Mouse (Mus musculus) small intestine, adult 2 months (tissue): Measurements from ENCODE around the gene Inpp5a.

Source experiments
- CTCF ChIP-seq: fragments of 200-500 bp; IDR thresholded peaks from 2 replicates; pipeline ENCODE4 v1.5.1; 2012; ENCODE audit warnings: low read depth, mild to moderate bottlenecking, control low read depth, inconsistent platforms, low read length, moderate library complexity, mixed read lengths; ENCODE audit not compliant: insufficient replicate concordance, insufficient read length; ENCODE audit errors: extremely low read depth
- POLR2A ChIP-seq: fragments of 200-500 bp; IDR thresholded peaks from 2 replicates; pipeline ENCODE4 v1.6.1; 2012; ENCODE audit warnings: low read depth, mild to moderate bottlenecking, control low read depth, inconsistent platforms, low read length, moderate library complexity

- TF ChIP-seq POLR2A, result no peak
- no peak for TF ChIP-seq CTCF
Measured at GRCm38 (mm10) chr7:139397521-139397920, 8.6 kb downstream of the Inpp5a start.
